Mouse (Mus musculus) bone marrow macrophage, adult 2 months (primary cell): ENCODE measurements around the gene Nrgn.

ENCODE experiments used
- CTCF ChIP-seq: IDR thresholded peaks from 2 replicates; pipeline ENCODE4 v1.5.1; 2012; ENCODE audit warnings: low read depth, mild to moderate bottlenecking, low read length, moderate library complexity
- POLR2A ChIP-seq: IDR thresholded peaks from 2 replicates; pipeline ENCODE4 v1.6.1; 2012; ENCODE audit warnings: mild to moderate bottlenecking, low read depth, low read length, borderline replicate concordance

DNA sequence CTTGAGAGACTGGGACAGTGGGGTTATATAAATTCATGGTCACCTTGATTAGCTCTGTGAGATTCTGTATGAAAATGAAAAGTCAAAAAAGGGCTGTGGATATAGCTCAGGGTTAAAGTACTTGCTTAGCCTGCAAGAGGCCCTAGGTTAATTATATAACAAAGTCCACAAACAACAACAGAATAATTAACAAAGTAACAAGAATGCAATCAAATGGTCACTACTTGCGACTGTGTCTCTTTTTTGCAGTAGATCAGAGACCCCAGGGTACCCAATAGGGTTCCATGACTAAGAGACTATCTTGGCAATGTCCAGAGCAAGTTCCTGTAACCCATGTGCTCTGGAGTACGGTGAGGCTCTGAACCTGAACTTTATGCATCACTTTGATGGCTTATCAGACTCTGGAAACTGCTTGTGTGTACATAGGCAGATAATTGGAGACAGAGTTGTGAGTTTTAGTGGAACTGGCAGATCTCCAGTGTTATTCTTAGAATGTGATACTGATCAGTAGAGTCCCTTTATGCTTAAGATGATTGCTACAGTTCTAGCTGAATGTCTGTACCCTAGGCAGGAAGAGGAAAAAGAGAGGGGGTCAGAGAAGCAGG, 16.6 kb upstream of the Nrgn start:
- TF ChIP-seq CTCF, result no peak
- TF ChIP-seq POLR2A, result no peak
